Mouse (Mus musculus) embryonic facial prominence, embryonic 13.5 days (tissue): ENCODE measurements around the gene Kalrn. TPM values are rescaled to one million over a fixed set of nuclear protein-coding genes. Genes with fewer than 3 reads are reported as not detected.

Experiments
- ATAC-seq: fragments of 200-750 bp; cut with Nextera tagmentation; 2 replicates; pipeline ENCODE4 v1.8.0; 2017; ENCODE audit warnings: low read depth; ENCODE audit not compliant: insufficient number of reproducible peaks, insufficient read depth, low FRiP score, low TSS enrichment
- H3K27ac ChIP-seq: fragments of 300-500 bp; sonication (generic); 2 replicates; pipeline ENCODE4 v1.5.1; 2015; ENCODE audit warnings: moderate library complexity, mild to moderate bottlenecking, inconsistent platforms
- H3K27me3 ChIP-seq: fragments of 300-500 bp; sonication (generic); 2 replicates; pipeline ENCODE4 v1.6.1; 2015; ENCODE audit warnings: mild to moderate bottlenecking, inconsistent platforms
- H3K36me3 ChIP-seq: fragments of 300-500 bp; sonication (generic); 2 replicates; pipeline ENCODE4 v1.6.1; 2015; ENCODE audit warnings: mild to moderate bottlenecking, inconsistent platforms
- H3K4me1 ChIP-seq: fragments of 300-500 bp; sonication (generic); 2 replicates; pipeline ENCODE4 v1.6.1; 2015; ENCODE audit warnings: inconsistent platforms
- H3K4me2 ChIP-seq: fragments of 300-500 bp; sonication (generic); 2 replicates; pipeline ENCODE4 v1.6.1; 2015; ENCODE audit warnings: moderate library complexity, mild to moderate bottlenecking, inconsistent platforms
- H3K4me3 ChIP-seq: fragments of 300-500 bp; sonication (generic); 2 replicates; pipeline ENCODE4 v1.5.1; 2015; ENCODE audit warnings: mild to moderate bottlenecking, inconsistent platforms
- H3K9ac ChIP-seq: fragments of 300-500 bp; sonication (generic); 2 replicates; pipeline ENCODE4 v1.6.1; 2015; ENCODE audit warnings: mild to moderate bottlenecking, inconsistent platforms
- H3K9me3 ChIP-seq: fragments of 300-500 bp; sonication (generic); 2 replicates; pipeline ENCODE4 v1.6.1; 2016; ENCODE audit warnings: inconsistent platforms
- WGBS: fragments of 180-500 bp; shearing (Covaris S2); methylation state at CpG from one replicate; pipeline ENCODE4 v1.1.7; 2015; ENCODE audit warnings: mixed read lengths; 5-methylcytosine and 5-hydroxymethylcytosine counted together
- polyA plus RNA-seq: library from polyadenylated mRNA; unstranded; fragments of >200 nt; fragmentation: Nextera tagmentation; extraction: Ambion mirVana; gene quantifications from 2 replicates; pipeline ENCODE4 v1.2.1, GENCODE M21; 2015

Kalrn gene
- polyA plus RNA-seq, 1 experiment from 2014 or later = 18.3 TPM

- Histone ChIP-seq H3K27ac (no peak overlapping the region), H3K9me3 (no peaks in the 10 kb centered on the region), H3K4me2 (no peak overlapping the region), H3K4me1 (no peaks in the 10 kb centered on the region), H3K9ac (no peak overlapping the region), H3K36me3 (peaks cover 20% of the 10 kb centered on the region), H3K27me3 (no peaks in the 10 kb centered on the region), H3K4me3 (no peak overlapping the region)
- ATAC-seq = no peak
- 91% methylated on average over 8 of the region's 8 CpGs for WGBS
Observed at GRCm38 (mm10) chr16:34385065-34385464, 188.3 kb downstream of the Kalrn start.

GRCm38 (mm10) chr16:34382992-34383391, 190.3 kb downstream of the Kalrn start:
- ATAC-seq = no peak
- H3K27ac ChIP-seq = no peak overlapping the region
- no peaks in the 10 kb centered on the region for H3K4me1 ChIP-seq
- 89% methylated on average over 4 of the region's 4 CpGs for WGBS
- peaks cover 20% of the 10 kb centered on the region for H3K36me3 ChIP-seq
- H3K4me2 ChIP-seq = no peak overlapping the region
- no peaks in the 10 kb centered on the region for H3K9me3 ChIP-seq
- H3K9ac ChIP-seq = no peak overlapping the region
- H3K4me3 ChIP-seq = no peak overlapping the region
- no peaks in the 10 kb centered on the region for H3K27me3 ChIP-seq

GRCm38 (mm10) chr16:34376166-34376857, 197.0 kb downstream of the Kalrn start:
- no peak overlapping the region for H3K4me3 ChIP-seq
- H3K9ac ChIP-seq = no peak overlapping the region
- WGBS = 83% methylated on average over 12 of the region's 12 CpGs
- no peak for ATAC-seq
- H3K27ac ChIP-seq = no peak overlapping the region
- H3K4me1 ChIP-seq = no peaks in the 10 kb centered on the region; the same call in 1 of the 2 replicates
- H3K27me3 ChIP-seq = no peaks in the 10 kb centered on the region
- no peaks in the 10 kb centered on the region for H3K9me3 ChIP-seq
- H3K4me2 ChIP-seq = no peak overlapping the region
- H3K36me3 ChIP-seq = no peaks in the 10 kb centered on the region

DNA sequence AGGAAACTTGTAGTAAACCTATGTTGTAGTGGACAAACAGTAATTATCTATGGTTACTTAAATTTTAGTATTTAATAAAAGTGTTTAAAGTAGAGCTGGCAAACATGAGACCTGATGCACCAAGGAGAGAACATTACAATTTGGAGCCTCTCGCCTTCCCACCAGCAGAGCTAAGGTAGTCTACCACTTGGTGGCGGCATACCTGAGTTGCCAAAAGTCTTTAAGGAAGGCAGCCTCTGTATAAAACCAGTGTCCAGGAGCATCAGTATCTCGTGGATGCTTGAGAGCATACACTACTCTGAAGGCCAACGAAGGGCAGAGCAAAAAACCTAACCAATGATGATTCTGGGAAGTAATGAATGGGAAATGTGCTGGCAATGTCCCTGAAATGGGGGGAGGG, 199.8 kb downstream of the Kalrn start:
- no peak overlapping the region for H3K9ac ChIP-seq
- H3K36me3 ChIP-seq = no peaks in the 10 kb centered on the region
- 67% methylated on average over 4 of the region's 4 CpGs for WGBS
- H3K4me1 ChIP-seq = no peaks in the 10 kb centered on the region; the same call in 1 of the 2 replicates
- H3K27me3 ChIP-seq = no peaks in the 10 kb centered on the region
- H3K4me3 ChIP-seq = no peak overlapping the region
- no peak for ATAC-seq
- no peak overlapping the region for H3K4me2 ChIP-seq
- H3K27ac ChIP-seq = no peak overlapping the region
- no peaks in the 10 kb centered on the region for H3K9me3 ChIP-seq

DNA sequence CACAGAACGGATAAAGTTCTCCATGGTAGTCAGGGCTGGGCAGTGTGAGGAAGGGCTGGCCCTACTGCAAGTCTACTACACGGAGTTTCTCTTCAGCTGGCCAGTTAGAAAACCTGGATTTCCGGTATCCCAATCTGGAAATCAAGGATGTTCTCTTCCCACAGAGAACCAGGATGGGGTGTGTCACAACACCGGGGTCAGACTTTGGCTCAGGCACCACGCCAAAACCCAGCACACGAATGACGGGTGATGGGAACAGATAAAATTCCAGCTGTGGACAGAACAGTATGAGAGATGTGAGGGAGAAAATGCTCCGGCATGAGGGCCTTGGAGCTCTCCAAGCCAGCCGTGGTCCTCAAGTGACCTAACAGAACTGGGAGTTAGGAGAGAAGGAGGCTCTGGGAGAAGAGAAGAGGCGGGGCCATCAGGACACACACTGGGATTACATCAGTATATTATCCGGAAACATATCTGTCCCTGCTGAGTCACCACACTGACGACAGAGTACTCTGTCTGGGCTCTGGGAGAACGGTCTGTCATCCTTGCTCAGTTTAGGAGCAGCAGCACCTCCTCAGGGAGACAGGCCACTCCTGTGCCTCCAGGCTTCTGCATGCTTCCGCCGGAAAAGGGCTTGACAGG, 201.1 kb downstream of the Kalrn start:
- Histone ChIP-seq H3K4me2 (no peak overlapping the region), H3K9me3 (no peaks in the 10 kb centered on the region), H3K9ac (no peak overlapping the region), H3K4me3 (no peak overlapping the region), H3K36me3 (no peaks in the 10 kb centered on the region), H3K4me1 (no peaks in the 10 kb centered on the region; the same call in 1 of the 2 replicates), H3K27me3 (no peaks in the 10 kb centered on the region), H3K27ac (no peak overlapping the region)
- 0 out of 2 replicates have a peak, but pooled peaks have one; percentile 15 for ATAC-seq
- WGBS = 71% methylated on average over 15 of the region's 15 CpGs

DNA sequence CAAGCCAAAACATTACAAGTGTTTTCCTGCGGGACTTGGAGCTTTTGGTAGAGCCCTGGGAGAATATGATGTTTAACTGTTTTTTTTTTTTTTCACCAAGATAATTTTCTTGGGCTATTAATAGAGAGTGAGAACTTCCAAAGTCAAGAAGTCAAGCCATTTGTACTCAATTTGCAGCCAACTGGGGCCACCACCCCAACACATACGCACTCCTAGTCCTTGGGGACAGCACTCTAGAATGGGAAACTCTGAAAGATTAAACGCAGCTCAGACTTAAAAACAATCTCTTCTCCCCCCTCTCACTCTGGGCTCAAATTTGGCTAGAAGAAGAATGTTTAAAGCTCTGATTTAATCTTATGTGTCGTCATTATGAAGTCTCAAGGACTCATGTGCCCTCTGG, 214.1 kb downstream of the Kalrn start:
- Histone ChIP-seq H3K27me3 (no peaks in the 10 kb centered on the region), H3K4me1 (no peaks in the 10 kb centered on the region), H3K4me2 (no peak overlapping the region), H3K4me3 (no peak overlapping the region), H3K36me3 (peaks cover 15% of the 10 kb centered on the region; the same call in 1 of the 2 replicates), H3K9me3 (no peaks in the 10 kb centered on the region), H3K9ac (no peak overlapping the region), H3K27ac (no peak overlapping the region)
- no peak for ATAC-seq
- WGBS = 73% methylated on average over 4 of the region's 4 CpGs

- Histone ChIP-seq H3K9ac (no peak overlapping the region), H3K27ac (no peak overlapping the region), H3K9me3 (no peaks in the 10 kb centered on the region), H3K36me3 (peaks cover 12% of the 10 kb centered on the region; the same call in 1 of the 2 replicates), H3K4me1 (no peaks in the 10 kb centered on the region), H3K4me3 (no peak overlapping the region), H3K27me3 (no peaks in the 10 kb centered on the region), H3K4me2 (no peak overlapping the region)
- 85% methylated on average over 3 of the region's 3 CpGs for WGBS
- ATAC-seq = no peak
Observed at GRCm38 (mm10) chr16:34355547-34355946, 217.8 kb downstream of the Kalrn start.

- Histone ChIP-seq H3K36me3 (peaks cover 11% of the 10 kb centered on the region; the same call in 1 of the 2 replicates), H3K4me3 (no peak overlapping the region), H3K9me3 (no peaks in the 10 kb centered on the region), H3K9ac (no peak overlapping the region), H3K4me2 (no peak overlapping the region), H3K27ac (no peak overlapping the region), H3K4me1 (no peaks in the 10 kb centered on the region), H3K27me3 (no peaks in the 10 kb centered on the region)
- no peak for ATAC-seq
- WGBS = 67% methylated on average over 3 of the region's 3 CpGs
Observed at GRCm38 (mm10) chr16:34354042-34354441, 219.3 kb downstream of the Kalrn start.

DNA sequence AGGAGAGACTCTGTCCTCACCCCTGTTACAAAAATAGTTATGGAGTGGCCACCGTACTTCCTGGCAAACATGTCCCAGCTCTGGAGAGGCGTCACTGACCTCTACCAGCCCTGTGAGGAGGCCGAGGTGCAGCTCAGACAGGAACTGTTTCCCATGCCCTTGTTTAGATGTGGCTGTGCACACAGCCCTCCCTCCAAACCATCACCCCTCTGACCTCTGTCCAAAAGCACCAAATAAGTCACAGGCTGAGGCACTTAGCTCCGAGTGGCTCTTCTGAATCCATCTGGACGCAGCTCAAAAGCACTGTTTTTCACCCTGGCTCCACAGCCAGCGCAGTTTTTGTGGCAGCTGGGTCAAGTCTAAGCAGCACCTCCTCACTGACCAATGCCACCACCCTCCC, 220.6 kb downstream of the Kalrn start:
- Histone ChIP-seq H3K4me3 (no peak overlapping the region), H3K27me3 (no peaks in the 10 kb centered on the region)

DNA sequence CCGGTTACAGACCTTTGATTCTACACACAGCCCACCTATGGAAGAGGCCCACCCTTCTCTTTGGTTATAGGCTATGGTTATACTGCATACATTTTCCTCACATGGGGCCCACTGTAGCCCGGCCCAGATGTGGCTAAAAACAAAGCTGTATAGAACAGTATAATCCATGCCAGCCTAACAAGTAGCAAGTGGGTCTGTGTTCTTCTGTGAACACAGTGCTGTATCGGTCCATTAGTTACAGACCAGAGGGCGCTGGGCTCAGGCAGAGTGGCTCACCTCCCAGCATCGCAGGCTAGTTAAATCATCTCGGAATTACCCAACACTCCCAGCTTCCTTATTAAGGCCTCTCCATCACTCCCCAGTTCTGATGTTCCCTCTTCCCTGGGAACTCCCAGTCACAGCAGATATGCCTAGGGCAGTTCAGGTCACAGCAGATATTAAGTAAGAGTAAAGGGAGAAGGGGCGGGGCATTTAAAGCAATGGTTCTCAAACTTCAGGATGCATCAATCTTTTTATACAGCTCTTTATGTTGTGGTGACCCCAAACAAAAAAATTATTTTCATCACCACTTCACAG, 221.7 kb downstream of the Kalrn start:
- H3K4me3 ChIP-seq = no peak overlapping the region
- H3K27ac ChIP-seq = no peak overlapping the region
- no peak overlapping the region for H3K4me2 ChIP-seq
- H3K4me1 ChIP-seq = peaks cover 8% of the 10 kb centered on the region
- no peak overlapping the region for H3K9ac ChIP-seq
- WGBS = 79% methylated on average over 7 of the region's 7 CpGs
- no peaks in the 10 kb centered on the region for H3K27me3 ChIP-seq
- no peak for ATAC-seq
- peaks cover 5% of the 10 kb centered on the region; the same call in 1 of the 2 replicates for H3K36me3 ChIP-seq
- H3K9me3 ChIP-seq = no peaks in the 10 kb centered on the region

More for the DNA sequence above, 220.6 kb downstream of the Kalrn start:
- Histone ChIP-seq H3K27ac (no peak overlapping the region), H3K4me2 (no peak overlapping the region), H3K4me1 (peaks cover 4% of the 10 kb centered on the region), H3K36me3 (peaks cover 11% of the 10 kb centered on the region; the same call in 1 of the 2 replicates), H3K9ac (no peak overlapping the region), H3K9me3 (no peaks in the 10 kb centered on the region)
- 0 out of 2 replicates have a peak, but pooled peaks have one; percentile 37 for ATAC-seq
- WGBS = 37% methylated on average over 6 of the region's 6 CpGs

DNA sequence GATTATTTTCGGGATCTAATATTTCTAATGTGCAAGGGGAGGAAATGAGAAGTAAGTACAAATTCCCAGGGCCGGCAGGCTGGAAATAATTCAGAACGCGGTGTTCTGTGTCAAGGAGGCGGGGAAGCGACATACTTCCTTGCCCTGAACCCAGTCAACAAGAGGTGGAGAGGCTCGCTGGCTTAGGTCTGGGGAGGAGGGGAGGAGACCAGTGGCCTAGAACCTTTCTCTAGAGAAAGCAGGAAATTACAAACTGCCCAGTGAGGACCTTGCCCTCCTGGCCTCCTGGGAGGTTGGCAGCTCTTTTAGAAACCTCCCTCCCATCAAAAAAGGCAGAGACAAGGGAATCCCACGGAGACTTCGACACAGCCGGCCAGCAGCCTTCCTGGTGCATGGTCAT, 225.8 kb downstream of the Kalrn start:
- no peak for ATAC-seq
- H3K9me3 ChIP-seq = no peaks in the 10 kb centered on the region
- no peaks in the 10 kb centered on the region; the same call in 1 of the 2 replicates for H3K36me3 ChIP-seq
- no peak overlapping the region for H3K9ac ChIP-seq
- no peak overlapping the region for H3K27ac ChIP-seq
- WGBS = 47% methylated on average over 10 of the region's 10 CpGs
- H3K4me3 ChIP-seq = no peak overlapping the region
- peaks cover 20% of the 10 kb centered on the region for H3K4me1 ChIP-seq
- H3K27me3 ChIP-seq = no peaks in the 10 kb centered on the region
- no peak overlapping the region for H3K4me2 ChIP-seq
